Mouse (Mus musculus) cerebellum, adult 11-12 months (tissue): ENCODE measurements around the gene Mettl7a3.
"Not testable (repeated sequence)": the region's sequence is repeated elsewhere in the genome, so short reads cannot be mapped to it uniquely, and the experiment has no call there.

Experiments used
- DNase-seq: peaks from one replicate; pipeline ENCODE4 v3.0.0; 2022

Gene Mettl7a3

DNA sequence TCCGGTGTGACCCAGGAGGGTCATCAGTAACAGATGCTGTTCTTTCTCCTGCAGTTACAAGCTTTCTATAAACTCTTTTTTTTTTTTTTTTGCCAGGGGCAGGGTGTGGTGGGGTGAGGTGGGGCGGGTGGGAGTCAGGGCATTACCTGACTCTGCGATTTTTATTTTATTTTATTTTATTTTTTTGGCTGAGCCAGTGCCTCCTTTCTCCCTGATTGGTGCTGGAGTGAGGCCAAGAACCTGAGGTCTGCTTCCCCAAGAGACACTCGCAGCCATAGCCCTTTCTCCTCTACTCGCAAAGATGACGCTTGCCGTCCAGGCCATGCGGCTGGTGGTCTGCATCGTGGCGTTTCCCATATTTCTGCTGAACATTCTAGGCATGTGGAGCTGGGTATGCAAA is at the start of gene Mettl7a3:
TSS of gene Mettl7a3 (plus strand) at position 301 of the 400 bp plus-strand sequence.
- DNase-seq, result no peak

DNA sequence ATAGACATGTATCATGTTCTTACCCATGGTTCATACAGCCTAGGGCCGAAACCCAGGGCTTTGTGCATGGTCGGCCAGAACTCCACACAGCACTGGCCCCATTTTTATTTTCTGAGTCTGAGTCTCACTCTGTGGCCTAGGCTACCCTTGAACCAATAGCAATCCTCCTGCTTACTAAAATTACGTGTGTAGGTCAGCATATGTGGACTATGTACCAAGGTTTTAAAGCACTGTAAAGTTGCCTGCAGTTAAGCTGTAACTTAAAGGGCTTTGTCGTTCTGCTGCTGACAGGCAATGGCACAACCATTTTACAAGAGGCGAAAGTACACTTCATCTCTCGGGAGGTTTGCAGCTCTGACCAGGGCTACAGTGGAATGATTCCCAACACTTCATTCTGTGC is 45.7 kb upstream of the Mettl7a3 start:
- DNase-seq, result no peak

DNA sequence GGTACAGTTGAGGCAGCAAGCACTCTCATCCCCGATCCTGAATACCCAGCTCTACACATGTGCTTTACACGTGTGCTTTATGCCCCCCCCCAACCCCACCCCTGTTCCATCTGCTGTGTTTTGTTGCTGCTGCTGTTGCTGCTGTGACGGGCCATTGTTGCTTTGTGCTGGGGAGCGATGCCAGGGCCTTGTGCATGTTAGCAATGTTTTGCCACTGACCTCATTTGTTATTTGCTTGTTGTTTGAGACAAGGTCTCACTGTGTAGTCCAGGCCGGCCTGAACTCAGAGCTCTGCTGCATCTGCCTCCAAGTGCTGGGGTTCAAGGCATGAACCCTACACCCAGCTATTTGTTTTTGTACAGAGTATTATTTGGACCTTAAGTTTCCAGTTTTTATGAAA is 43.9 kb upstream of the Mettl7a3 start:
- DNase-seq, result no peak

DNA sequence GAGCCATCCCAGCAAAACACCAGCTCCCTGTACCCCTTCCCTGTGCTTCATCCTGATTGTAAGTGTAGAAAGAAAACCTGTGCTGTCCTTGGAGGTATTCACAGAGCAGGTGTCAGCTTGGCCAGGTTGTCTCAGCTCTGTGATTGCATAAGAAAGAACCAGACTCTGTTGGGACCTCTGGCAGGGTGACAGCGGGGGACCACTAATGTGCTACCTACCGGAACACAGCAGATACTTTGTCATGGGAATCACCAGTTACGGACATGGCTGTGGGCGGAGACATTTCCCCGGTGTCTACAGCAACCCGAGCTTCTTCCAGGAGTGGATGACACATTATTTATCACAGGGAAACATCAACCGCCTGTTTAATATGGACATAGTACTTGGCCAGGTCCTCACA is 42.4 kb upstream of the Mettl7a3 start:
- DNase-seq, result no peak

DNA sequence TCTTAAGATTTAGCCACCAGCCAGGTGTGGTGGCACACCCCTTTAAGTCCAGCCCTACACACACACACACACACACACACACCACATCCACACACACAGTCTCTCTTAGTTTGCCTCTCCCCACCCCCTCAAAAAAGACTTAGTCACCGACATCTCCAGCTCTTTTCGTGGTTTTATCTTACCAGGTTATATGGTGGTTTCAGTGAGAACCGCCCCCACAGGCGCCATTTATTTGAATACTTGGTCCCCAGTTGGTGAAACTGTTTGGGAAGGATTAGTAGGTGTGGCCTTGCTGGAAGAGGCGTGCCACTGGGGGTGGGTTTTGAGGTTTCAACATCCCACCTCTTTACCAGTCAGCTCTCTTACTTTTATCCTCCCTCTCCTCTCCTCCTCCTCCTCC is 36.9 kb upstream of the Mettl7a3 start:
- DNase-seq, result no peak

DNA sequence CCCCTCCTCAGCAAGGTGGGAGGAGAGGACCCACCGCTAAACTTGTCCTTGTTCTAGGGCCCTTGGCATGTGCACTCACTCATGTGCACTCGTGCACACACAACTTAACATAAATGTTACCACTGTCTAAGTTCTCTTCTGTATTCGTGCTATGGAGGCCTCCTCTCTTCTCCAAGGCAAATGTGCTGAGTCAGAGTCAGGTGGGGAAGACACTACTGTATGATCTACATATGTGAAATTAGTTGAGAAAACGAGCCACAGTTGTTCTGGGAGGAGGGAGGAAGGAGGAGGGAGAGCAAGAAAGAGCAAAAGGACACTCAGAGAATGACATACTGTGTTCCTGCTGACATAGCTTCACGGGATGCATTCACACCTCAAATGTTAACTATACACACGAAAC is 34.2 kb upstream of the Mettl7a3 start:
- no peak for DNase-seq

DNA sequence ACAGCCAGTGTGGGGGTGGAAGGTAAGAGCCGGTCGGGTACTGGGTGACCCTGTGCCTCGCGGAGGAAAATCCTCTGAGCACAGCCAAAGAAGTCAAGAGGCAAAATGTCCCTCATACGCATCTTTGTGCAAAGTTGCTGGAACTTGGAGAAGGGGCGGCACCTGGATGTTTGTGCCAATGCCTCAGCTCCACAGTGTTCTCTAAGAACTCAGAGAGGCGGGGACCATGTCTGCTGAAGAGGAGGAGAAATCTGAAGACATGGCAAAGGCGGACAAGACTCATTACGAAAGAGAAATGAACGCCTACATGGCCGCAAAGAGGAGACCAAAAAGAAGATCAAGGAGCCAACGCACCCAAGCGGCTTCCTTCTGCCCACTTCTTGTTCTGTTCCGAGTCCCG is 33.2 kb upstream of the Mettl7a3 start:
- no peak for DNase-seq

DNA sequence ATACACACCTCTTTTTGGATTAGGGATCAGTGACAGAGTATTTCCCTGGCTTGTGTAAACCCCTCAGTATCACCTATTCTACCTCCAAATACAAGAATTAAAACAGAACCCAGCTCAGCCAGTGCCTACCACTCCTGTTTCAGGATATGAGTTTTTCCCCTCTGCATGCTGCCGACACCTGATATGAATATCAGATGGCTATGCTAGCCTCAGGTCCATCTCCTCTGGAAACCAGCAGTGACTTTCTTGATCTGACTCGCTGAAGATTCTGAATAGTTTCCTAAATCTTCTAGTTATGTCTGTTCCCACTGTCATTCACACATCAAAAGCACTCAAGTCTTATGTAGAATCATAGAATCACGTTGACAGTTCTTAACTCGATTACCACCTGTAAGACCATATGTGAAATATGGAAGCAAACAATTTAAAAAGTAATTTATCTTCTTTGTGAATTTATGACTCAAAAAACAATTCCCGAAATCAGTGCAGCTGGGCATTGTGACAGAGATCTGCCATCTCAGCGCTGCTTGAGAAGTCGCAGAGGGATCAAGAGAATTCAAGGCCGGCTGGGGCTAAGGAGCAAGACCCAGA is 31.2 kb upstream of the Mettl7a3 start:
- no peak for DNase-seq

DNA sequence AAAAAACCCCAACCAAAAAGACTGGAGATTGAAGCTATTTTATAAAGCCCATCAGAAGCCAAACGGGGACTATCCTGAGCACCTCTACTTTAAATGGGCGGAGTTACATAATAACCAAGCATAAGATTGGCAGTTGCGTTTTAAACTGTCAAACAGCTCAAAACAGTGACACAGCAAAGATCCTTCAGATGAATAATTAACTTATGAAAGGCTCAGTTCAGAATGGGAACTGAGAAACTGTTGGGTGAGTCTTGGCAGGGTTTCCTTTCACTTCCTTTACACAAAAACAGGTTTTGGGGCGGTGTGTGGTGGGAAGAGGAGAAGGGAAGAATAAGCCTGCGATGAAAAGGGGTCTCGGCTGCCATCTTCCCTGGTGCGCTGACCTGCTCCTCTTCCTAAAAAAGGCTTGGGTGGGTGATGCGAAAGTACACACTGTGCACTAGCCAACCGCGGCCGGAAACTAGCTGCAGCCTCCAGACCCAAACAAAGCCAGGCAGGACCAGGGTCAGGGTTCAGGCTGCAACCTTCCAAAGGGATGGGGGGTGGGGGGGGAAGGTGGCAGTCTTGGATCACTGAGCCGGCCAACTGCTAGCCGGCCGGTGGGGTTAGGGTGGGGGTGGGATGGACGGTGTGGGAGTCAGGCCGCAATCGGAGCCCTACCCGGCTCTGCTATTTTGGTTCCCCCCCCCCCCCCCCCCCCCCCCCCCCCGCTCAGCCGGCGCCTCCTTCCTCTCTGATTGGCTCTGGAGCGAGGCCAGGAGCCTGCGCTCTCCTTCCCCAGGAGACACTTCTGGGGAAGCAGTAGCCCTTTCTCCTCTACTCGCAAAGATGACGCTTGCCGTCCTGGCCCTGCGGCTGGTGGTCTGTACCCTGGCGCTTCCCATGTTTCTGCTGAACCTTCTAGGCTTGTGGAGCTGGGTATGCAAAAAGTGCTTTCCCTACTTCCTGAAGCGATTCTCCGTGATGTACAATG is 30.4 kb upstream of the Mettl7a3 start, which contains the start of gene Mettl7a1:
TSS of gene Mettl7a1 (plus strand) at position 122 of the 973 bp plus-strand sequence.
- peak; percentile 87 for DNase-seq

DNA sequence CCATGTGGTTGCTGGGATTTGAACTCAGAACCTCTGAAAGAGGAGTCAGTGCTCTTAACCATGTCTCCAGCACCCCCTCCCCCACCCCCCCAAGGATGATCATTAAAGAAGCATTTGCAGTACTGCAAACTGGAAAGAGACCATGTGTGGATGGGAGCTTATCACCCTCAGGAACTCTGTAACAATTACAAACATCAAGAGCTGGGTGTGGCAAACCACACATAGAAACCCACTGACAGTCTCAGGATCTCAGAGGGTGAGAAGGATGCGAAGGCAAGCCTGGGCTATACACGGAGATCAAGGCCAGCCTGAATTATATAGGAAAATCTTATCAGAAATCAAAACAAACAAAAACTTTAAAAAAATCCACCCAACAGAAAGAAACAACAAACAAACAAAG is 28.5 kb upstream of the Mettl7a3 start:
- DNase-seq, result no peak

DNA sequence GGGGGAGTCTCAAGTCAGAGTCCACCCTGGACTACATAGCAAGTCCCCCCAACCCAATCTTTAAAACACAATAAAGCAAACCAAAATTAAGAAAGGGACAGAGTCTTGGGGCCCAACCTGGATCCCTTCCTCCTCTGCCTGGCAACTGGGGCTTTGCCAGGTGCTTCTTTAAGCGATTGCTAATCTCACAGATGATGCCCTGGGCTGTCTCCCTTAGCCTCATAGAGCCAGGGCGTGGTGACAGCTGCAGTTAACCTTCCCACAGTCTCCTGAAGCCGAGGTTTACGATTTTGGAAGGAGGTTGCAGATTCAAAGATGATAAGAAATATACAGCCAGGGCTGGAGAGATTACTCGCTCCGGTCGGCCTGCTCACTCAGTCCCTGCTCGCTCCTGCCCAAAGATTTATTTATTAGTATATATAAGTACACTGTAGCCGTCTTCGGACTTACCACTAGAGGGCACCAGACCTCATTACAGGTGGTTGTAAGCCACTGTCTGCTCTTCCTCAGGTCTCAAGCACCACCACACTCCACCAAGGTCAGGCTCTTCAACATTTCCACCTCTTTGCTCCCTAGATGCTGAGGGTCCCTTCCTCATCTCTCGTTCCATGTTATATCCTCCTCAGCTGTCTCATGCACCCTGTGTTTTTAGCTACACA is 27.2 kb upstream of the Mettl7a3 start:
- peak; percentile 44 for DNase-seq

DNA sequence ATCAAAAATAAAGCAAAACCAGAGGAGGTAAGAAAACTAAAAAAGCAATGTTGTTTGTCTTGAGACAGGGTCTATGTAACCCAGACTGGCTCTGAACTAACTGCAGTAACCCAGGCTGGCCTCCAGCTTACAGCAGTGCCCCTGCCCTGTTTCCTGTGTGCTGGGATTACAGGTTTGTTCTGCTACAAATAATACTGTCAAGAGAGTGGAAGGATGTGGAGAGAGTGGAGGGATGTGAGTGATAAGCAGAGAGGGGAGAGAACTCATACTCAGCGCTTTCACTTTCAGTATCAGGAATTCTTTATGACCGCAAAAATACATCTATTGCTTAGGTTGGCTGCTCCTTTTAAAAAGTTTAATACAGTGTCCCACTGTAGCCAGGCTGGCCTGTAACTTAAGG is 22.4 kb upstream of the Mettl7a3 start:
- DNase-seq, result no peak

DNA sequence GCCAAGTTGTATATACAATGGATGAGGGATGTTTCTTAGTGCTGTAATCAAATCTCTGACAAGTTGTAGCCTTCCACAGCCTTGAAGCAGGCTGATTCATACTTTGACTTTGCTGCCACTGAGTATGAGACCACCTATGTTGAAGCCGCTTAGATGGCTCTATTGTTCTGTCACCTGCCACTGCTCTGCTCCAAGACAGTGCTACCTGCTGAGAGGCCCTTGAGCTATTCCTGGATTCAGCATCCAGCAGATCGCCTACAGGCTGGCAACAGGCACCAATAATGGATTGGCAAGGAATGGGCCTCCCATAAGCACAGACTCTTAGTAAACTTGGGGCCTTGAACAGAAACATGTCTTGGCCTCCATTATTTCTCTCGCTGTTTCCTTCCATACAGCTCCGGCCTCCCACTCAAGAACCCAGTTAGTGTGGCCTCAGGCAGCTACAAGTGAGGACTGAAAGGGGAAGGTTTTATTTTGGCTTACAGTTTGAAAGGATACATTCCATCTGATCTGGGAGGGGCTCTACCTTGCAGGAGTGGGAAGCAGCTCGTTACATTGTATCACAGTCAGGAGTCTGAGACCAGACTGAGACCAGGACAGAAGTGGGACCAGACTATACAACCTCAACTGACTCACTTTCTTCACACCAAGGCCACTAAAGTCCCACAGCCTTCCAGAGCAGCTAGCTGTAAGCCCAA is 20.1 kb upstream of the Mettl7a3 start:
- no peak for DNase-seq

DNA sequence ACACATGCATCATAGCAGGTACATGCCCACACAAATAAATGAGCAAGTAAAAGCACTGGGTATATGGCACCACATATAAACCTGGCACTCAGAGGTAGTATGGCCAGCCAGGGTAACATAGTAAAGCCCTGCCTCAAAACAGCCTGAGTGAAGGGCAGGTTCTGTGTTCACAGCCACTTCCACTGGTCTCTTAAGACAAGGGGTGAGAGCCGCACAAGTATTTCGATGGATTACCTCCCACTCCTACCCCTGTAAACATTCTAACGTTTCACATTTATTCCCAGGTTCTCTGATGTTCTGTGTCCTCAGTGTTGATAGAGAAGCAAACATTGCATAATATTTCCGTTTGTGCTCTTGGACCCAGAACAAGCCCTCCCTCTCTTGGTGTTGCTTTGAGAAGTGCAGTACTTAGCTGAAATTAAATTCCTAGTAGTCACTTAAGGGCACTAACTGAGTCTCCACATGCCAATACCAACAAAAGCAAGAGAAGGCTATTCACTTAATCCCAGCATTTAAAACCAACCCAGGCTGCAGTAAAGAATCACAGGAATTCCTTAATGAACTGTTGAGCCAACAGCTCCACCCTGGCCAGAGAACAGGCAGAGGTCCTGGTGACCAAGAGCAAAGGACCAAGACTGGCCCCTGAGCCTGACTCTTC is 16.6 kb upstream of the Mettl7a3 start:
- not testable (repeated sequence) for DNase-seq

DNA sequence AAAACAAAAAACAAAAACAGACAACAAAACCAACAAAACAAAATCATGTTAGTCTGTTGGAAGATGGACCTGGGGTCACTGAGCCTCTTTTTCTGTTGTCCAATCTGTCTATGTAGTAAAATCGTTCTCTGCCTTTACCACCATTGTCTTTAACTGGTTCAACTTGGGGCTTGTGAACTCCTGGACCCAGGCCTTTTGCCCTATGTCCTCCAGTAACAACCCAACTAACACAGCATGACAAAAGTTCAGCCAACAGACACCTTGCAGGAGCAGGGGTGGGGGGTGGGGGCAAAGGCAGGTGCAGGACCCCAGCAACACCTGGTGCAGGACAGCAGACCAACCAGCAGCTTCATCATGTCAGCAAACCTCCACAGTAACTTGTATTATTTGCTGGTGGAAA is 14.8 kb upstream of the Mettl7a3 start:
- DNase-seq, result no peak

DNA sequence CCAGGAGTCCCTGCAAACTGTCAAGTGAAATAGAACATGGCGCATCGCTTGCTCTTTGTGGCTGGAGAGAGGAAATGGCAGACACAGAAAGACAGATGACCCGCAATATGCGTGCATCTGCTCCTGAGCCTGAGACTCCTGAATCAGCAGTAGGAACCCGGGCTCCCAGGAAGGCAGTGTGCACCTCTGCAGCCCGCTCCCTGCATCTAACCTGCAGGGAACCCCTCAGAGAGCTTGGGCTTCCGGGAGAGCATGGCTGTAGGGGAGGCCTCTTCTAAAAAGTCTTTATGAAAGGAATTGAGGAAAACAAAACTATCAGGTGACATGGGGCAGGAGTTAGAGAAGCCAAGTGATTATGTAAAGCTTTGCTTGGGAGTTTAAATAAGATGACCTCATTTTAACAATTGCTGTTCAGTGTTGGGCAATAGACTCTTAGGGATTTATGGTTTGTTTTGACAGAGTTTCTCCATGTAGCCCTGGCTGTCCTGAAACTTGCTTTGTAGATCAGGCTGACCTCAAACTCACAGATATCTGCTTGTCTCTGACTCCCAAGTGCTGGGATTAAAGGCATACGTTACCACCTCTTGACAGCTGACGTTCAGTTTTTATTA is 14.3 kb upstream of the Mettl7a3 start:
- no peak for DNase-seq

DNA sequence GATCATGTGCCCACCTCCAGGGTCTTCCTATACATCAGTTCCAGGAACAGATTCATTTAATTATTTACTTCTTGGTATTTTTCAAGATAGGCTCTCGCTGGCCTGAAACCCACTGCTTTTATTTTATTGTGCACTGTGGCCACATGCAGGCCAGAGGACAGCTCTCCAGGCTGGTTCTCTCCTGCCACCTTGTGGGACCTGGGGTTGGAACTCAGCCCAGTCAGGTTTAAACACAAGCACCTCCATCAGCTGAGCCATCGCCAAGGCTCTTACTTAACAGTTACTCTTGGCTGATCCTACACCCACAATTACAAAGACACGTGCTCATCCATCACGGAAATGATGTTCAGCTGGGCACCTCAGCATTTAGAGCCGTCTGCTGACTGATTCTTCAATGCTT is 13.6 kb upstream of the Mettl7a3 start:
- DNase-seq, result peak; percentile 64

DNA sequence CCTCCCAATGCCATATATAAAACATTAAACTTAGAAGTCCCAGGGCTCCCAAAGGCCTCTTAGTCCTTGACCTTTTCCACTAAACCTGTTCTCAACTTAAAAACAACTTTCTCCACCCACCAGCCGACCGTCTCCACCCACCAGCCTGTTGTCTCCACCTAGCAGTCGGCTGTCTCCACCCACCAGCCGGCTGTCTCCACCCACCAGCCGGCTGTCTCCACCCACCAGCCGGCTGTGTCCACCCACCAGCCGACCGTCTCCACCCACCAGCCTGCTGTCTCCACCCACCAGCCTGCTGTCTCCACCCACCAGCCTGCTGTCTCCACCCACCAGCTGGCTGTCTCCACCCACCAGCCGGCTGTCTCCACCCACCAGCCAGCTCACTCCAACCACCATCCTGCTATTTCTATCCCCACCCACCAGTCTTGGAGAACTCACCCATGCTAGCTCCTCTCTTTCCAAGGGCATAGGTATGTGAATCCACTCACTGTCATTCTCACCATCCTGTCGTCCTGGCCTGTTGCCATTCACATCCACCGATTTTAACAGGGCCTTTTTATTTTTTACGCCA is 10.6 kb upstream of the Mettl7a3 start:
- no peak for DNase-seq

DNA sequence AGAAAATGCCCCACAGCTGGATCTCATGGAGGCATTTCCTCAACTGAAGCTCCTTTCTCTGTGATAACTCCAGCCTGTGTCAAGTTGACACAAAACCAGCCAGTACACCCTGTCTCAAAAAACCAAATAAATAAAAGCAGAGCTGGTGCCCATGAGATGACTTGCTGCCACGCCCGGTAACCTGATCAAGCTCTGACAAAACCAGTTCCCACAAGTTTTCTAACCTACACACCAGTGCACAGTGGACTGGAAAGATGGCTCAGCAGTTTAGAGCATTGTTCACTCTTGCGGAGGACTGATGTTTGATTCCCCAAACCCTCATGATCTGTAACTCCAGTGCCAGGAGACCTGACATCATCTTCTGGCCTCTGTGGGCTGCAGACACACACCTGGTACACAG is 9.5 kb upstream of the Mettl7a3 start:
- no peak for DNase-seq

DNA sequence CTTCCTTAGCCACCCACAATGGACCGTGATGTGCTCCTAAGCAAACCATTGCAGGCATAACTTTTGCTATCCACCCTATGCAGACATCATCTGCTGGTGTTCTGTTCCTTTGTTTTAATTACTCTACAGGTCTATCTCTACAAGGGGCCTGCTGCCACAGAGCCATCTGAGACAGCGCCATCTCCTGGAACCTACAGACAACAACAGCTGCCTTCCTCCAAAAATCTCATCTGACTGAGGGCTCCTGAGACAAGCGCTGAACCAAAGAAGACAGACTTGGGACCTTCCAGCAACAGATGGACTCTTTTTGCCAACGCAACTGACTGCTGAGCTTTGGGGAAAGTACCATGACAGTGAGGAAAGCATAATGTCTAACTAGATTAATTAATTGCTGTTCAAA is 6.6 kb upstream of the Mettl7a3 start:
- DNase-seq, result not testable (repeated sequence)

DNA sequence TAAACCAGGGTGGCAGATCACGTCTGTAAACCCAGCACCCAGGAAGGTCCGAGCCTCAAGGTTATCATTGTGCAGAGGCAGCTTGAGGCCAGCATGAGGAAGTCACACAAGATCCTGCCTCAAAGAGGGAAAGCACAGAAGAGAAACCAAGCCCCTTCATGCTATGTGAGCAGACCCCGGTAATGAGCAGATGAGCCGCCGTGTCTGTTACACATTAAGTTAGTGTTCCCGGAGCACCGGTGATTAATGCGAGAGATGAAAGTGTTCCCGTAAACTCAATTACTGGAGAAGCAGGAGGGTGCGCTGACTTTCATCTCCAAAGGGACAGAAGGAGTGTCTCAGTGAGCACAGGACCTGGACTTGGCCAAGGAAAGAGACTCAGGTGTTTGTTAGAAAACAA is 5.4 kb upstream of the Mettl7a3 start:
- not testable (repeated sequence) for DNase-seq

DNA sequence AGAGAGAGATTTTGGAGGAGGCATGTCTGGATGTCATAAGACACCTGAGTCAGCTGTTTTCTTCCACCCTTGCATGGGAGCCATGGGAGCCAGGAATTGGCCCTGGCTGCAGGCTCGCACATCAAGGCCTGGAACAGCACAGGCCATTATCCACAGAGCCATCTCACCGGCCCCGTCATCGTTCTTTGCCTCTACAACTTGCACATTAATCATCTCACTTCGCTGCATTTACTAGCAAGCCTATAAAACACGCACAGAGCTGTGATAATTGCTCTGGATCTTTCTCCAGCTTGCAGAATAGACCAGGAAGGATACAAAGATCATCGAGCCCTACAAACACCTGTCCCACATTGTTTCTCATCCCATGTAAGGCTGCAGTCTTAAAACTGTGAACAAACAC is 4.0 kb upstream of the Mettl7a3 start:
- DNase-seq, result no peak
